Mouse (Mus musculus): ENCODE data around the gene Plcb4. TPM values are rescaled to one million over a fixed set of nuclear protein-coding genes. Genes with fewer than 3 reads are reported as not detected.

Gene Plcb4
- total RNA-seq, 2 experiments from 2014 or later: 21.0 to 22.2 TPM

DNA sequence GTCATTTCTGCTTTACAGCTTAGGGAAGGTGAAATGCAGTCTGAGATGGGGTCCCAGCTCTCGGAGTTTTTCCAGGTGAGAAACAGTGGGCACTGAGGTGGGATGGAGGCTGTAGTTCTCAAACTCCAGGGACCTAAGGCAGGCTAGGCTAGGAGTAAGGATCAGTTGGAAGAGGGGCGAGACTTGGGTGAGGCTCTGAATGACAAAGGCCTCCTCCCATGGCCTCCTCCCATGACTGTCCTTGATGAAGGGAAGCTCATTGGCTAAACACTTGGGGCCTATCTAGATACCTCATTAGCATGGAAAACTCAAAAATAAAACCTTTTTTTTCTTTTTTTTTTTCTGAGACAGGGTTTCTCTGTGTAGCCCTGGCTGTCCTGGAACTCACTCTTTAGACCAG, 198.0 kb downstream of the Plcb4 start:
- no peak for DNase-seq

DNA sequence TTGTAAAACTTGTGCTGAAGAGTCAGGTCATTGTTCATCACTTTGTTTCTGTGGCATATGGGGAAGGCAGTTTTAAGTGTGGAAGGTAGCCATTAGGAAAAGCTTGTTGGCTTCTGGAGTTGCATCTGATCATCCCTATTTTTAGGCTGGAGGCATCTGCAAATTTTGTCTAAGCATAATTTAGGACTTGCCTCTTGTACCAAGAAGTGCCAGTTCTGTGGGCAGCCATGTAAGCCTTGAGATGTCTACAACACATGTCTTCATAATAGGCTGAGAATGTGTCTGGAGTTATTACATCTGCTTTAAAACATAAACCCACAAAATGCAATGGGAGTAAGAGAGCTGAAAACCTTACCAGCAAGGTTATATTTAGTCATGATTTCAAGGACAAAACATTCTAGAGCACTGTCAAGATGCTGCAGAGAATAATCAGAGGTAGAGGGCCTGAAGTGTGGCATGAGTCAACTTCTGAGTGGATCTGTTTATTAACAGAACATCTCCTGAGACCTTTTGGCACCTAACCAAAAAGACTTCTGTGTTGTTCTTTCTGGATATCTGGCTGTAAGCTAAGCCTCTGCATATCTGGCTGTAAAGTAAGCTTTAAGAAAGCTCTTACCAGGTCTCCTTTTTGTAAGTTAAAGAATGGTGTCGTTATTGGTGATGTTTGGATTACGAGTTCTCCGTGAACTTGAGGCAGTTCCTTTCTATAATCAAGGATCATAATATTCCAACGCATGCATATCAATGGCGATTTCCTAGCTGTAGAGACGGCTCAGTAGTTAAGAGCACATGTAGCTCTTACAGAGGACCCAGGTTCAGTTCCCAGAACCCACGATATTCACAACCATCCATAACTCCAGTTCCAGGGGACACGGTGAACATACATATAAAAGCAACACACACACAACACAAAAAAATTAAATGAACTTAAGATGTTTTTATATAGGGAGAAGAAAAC, 203.0 kb downstream of the Plcb4 start:
- no peak for DNase-seq

DNA sequence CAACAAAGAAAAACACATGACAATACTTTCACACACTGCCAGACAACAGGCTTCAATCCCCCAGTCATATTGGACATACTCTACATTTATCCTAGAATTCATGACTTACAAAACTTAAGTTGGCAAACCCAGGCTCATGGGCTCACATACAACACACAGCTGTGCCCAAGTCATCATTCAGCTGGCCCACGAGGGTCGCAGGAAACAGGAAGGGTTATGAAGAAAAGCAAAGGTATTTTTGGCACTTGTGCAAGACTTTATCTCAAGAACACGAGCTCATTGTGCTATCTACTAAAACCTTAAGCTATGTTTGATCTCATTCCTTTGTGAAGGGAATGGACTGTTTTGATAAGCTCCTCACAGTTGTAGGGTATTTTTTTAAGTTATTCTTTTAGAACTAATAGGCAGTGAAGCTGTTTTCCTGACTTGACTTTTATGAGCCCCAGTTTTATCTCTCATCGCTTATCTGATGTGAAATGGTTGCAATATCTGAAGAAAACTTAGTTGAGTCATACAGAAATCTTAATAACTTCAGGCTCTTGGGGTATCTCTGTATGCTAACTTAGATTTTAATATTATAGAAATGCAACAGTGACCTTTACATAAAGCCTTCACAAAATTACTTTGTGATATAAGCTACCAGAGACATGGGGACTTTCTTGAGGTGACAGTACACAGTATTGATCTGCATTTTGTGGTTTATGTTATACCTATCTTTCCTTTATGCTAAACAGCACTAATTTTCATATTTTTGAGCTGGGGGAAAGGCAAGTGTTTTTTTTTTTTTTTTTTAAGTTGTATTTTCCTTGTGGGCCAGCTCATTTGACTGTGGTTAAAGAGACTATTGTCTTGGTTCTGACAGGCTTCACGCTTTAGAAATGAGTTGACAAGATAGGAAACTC, 203.9 kb downstream of the Plcb4 start:
- no peak for DNase-seq

DNA sequence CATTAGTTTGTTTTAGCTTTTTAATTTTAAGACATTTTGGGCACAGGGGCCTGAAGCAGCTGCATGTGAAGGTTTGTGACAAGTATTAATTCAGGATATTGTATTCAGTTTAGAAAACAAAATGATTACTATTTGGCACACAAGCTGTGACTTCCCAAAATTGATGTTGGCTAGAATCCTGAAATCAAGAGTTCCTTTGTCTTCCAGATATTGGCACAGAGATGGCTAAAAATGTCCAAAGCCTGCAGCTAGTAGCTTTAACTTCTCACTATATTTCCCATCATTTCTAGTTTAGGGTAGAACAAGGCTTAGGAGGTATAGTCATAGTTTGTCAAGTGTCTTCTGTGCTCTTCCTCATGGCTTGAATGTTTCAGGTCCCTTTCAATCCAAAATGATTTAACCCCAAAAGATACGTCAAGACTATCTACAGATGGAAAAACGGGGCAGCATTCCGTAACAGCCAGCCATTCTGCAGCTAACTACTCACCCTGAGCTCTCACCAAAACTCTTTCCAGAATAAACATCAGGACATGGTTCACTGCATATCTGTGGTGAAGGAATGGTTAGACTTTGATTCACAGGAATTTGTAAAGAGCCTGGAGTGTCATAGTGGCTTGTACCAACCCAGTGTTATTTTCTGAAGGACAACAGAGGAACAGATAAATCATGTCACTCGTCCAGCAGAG, 204.7 kb downstream of the Plcb4 start:
- no peak for DNase-seq

DNA sequence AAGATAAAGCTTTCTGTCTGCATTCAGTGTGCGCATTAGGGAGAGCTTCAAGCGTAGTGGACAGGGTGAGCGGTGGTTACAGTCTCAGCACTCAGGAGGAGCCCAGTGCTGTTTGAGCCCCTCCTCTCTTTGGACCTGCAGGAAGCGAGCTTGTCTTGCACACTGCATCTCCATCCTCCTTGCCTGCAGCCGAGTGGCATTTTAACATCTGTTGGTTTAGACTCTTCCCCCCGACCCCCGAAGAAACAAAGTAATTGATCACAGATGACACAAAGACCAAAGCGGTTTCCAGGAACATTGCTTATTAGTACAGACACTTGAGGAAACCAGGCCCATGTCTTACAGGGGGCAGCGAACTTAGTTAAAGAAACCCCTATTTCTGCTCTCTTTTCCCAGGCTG, 207.6 kb downstream of the Plcb4 start:
- DNase-seq: no peak

DNA sequence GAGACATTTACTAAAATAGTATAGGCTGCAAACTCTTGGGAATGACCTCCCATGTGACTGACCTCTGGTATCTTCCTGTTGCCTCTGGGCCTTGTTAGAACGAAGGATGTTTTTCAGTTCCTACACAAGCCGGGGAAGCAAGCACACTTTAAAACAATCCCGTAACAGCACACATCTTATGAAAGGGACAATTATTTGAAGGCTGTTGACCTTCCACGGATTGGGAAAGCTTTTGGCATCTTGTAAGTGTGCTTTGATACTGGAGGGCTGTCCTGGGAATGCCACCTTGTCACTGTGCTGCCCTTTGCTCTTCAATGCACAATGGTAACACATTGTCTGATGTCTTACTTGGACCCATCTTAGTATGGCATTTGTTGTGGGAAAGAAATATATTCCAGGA, 208.0 kb downstream of the Plcb4 start:
- DNase-seq: no peak

DNA sequence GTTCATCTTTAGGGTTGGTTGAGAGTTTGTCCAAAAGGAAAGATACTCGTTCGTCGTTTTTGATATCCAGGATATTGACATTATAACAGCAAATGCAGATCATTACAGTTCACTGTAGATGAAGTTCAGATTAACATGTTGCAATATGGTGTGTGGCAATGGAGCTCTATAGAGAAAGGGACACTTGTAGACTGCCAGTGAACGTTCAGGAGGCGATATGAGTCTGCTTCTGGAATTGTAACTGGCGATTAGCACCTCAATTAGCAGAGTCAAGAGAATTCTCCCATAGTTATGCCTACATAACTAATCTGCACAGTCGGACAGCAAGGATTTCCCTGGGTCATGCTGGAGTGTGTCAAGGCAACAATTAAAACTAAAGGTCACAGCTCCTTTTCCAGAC, 210.8 kb downstream of the Plcb4 start:
- DNase-seq: no peak

DNA sequence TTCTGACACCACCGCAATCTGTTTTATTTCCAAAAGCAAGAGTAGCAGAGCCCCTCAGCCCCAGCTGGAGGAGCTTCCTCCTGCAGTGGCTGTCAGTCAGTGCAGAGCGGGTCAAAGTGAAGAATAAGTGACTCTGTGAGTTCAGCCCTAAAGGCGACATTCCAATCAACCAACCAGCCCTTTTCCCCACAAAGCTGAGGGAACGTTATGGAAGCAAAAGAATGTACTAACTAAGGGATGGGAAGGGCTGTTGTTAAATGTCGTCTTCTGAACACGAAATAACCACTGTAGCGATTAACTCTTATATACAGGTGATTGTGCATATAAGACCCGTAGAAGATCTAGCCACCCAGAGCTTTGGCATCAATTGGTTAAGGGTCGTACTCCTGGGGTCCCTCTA, 214.3 kb downstream of the Plcb4 start:
- no peak for DNase-seq

DNA sequence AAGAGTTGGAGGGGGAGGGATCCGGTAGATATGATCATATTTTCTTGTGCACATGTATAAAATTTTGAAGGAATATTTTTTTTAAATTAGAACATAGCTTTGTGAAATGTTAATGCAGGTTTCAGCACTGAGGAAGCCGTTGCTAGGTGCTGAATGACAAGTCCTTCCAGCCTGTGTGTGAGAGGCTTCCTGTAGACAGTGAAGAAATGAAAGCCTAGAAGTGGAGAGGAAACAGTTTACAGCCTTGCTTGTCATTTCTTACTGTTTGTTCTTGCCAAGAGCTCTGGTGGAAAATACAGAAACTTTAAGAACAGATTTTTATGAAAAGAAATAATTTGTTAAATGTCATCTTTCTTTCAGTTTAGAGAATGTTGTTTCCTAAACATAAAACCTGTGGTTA, 214.9 kb downstream of the Plcb4 start:
- no peak for DNase-seq

DNA sequence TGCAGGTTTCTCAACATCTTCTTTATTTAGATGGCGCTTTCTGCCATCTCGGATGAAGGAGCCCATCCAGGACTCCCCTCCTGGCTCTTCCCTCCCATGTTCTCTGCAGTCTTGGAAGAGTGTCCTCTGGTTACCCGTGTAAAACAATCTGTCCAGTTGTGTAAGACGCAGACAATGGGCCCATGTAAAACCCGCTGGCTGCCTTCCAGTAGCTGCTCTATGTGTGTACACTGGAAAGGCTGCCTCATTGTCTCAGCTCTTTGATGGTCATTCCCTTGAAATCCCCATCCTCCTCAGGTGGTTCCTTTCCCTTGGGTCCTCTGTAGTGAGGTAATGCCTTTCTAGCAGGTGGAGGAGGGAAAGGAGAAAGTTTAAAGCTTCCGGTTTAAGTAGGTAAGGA, 216.7 kb downstream of the Plcb4 start:
- peak; percentile 13 to 34 for DNase-seq

DNA sequence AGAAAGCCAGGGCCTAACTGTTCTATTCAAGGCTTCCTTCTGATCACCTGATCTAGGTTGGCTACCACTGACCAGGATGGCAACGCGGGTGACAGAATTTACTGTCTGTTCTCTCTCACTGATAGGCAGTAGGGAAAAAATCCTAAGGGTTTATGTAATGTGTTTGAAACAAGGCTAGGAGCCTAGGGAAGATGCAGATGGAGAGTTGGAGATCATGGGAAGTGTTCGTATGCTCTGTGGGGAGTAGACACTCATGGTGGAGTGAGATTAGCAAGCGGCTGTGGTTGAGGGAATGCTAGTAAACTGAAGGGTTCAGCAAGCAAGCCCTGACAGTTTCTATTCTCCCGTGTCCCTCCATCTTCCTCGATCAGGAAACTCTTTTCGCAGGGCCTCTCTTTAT, 220.5 kb downstream of the Plcb4 start:
- no peak for DNase-seq

DNA sequence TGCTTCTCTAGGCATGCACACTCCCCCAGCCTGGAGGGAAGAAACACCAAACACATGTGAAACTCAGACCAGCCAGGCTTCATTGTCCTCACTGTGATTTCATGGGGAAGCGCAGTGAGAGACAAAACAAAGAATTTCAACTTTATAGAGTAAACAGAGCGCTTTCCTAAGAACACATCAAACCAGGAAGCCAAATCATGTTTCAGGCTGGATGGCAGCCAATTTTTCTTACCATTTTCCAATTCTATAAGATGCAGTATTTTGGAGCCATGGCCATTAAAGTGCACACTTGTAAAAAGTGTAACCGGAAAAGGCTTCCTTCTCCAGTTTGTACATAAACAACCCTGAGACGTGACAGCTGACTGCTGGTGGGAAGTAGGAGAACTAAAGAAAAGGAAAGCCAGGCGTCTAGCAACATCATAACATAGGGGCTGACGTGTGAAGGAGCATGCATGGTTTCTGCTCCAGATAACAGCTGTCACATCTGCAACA, 221.5 kb downstream of the Plcb4 start:
- no peak for DNase-seq

DNA sequence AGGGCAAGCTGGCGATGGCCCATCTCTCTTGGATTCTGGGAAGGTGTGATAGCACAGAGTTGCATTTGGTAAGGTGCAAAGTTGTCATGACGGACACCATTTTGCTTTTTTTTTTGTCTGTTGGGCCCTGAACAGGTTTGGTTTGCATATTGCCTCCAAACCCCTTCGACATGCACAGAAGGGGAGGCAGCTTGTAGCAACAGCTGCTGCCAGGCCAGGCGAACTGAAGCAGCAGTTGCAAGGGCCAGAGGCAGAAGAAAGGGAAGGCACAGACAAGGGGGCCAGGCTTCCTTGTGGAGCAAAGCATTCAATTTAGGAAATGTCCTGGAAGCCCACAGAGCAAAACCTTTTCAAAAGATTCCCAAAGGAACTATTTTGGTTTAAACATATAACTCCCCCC, 224.5 kb downstream of the Plcb4 start:
- DNase-seq: no peak

DNA sequence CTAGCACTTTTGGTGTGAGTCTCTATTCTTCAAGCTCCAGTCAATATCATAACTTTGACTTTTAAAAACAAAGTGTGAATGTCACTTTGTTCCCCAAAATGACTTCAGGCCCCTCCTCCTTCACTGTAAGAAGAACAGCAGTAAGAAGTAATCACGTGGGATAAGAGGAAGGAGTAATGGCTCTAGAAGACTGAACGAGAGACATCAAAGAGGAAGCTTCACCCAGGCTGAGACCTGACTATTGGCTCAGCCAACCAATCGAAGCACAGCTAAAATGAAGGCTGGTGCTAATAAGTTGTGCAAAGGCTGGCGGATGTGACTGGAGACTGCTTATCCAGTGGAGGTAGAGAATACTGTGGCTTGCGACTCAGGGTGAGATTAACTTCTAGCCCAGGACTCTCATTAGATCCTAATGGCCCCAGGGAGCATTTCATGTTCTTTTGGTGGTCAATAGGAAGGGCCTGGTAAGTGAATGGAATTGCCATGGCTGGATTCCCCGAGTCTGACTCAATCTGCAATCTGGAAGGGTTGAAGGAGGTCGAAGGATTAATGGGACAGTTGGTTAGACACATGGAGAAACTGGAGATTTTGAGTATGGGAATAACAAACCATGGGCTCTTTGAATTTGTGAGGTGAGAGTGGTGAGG, 225.8 kb downstream of the Plcb4 start:
- no peak for DNase-seq

DNA sequence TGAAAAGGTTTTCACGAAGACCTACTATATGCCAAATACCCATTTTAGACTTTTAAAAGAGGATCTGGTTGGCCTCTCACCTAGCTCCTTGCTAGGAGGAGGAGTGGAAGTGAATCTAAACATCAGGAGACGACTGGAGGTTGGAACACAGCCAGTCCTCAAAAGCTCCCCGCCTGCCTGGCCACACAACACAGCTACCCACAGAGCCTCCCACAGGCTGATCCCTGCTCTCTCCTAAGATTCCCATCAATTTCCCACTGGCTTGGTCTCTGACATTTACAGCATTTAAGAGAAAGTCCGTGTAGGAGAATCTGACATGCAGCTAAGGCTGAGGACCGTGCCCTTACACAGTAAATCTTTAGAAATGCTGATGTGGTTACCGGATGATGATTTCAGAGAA, 226.8 kb downstream of the Plcb4 start:
- DNase-seq: no peak

DNA sequence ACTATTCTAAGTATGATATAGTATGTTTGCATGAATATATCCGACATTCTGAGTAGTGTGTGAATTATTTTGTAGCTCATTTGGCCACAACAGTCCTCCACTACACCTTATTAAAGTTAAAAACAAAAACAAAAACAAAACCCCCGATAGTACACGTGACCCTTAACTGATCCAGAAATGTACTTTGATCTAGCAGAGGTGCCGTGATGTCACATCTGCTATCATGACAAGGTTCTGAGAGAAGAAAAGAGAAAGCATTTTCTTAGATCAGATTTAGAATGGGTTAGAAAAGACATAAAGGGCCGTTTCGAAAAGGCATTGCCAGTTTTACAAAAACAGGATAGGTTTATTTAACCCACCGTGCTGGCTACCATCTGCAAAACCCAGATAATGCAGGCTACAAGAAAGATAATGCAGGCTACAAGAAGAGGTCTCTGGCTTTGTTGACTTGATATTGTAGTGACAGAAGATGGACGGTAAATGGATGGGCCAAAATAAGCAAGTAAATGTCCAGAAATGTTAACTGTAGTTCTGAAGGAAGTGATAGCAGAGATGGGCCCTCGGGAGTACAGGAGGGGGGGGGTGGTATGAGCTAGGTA, 227.4 kb downstream of the Plcb4 start:
- no peak for DNase-seq

DNA sequence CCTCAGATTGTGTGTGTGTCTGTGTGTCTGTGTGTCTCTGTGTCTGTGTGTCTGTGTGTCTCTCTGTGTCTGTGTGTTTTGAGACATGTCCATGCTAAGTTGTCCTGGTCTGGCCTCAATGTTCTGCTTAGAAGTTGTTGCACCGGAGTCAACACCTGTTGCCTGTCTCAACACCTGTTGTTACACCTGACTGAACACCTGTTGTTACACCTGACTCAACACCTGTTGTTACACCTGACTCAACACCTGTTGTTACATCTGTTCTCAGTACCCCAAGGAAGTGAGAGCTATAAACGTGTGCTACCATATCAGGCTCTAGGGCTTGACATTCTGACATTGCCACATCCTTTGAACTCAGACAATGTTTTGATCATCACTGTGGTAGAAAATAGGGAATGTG, 229.0 kb downstream of the Plcb4 start:
- DNase-seq: no peak

DNA sequence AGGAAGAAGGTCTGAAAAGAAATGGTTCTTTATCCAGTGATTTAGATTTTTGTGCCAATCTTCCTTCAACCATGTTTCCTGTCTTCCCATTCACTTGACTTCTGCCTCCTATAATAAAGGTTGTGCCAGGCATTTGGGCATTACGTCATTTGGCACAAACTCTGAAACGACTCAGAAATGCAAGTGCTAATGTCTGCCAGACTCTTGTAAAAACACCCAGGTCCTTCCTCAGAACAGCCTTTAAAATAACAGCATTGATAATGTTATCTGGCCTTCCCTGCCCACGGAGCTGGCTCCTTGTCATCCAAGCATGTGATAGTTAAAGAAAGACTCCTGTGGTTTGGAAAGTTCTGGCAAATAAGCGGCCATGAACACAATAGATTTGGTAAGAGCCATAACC, 229.4 kb downstream of the Plcb4 start:
- DNase-seq: no peak

DNA sequence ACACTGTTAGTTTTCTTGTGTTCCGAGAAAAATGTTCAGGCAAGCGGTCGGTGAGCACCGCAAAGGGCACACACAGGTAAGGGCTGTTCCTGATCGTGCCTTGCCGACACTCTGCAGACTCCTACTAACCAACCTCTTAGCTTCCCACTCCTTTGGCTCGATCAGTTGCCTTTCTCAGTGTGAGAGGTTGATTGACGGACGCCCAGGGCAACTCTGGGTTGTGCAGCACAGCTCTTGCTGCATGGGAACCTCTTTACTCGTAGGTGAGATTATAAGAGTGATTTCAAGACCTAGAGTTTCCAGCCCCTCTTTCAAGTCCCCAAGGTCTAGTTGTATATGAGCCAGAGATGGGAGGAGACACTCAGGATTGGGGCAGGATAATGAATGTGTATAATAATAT, 230.0 kb downstream of the Plcb4 start:
- no peak for DNase-seq

DNA sequence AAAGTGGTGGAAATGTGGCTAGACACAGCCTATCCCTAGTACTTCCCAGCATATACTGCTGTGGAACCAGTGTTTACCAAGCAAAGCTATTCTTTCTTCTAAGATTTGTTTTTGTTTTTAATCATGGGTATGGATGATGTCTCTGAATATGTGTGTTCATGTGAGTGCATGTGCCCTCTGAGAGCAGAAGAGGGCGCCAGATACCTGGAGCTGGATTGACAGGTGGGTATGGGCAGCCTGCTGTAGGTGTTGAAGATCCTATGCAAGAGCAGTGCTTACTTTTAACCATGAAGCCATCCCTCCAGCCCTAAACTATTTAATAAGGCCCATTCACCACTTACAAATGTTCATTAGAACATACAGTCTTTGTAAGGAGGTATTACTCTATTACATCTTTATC, 231.3 kb downstream of the Plcb4 start:
- DNase-seq: no peak

DNA sequence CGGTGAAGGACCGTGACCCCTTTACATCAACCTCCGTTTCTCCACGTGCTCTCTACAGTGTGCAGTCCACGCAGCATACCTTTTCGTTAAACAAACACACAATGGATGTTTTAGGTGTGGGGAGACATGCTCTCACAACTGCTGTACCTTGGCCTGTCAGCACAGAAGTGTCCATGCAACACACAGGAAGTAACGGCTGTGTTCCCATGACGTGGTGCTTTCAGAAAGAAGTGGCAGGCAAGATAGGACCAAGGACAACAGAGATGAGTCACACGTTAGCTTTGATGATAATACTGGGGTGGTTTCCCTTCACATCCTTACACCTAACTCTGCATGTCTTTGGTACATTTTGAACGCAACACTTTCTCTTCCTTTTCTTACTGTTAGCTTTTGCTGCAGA, 232.3 kb downstream of the Plcb4 start:
- DNase-seq: no peak

DNA sequence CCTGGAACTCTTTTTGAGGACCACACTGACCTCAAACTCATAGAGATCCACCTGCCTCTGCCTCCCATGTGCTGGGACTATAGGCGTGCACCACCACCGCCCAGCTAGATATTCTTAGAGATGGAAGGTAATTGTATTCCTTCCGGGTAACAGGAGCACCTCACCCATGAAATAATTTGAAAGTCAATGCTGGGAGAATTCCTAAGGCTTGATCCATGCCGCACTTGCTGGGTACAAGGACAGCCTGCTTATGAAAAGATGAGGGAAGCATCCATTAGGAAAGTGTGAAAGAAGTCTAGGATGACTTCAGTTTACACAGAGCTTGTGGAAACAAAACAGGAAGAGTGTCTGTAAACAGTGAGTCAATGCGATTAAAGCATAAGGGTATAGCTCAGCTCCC, 232.9 kb downstream of the Plcb4 start:
- DNase-seq: no peak
